11 mouse cellular contexts compared by ENCODE assay signal in genomic region chr17:47919826-47920225, GRCm38 (mm10). TPM values are rescaled to one million over a fixed set of nuclear protein-coding genes. Genes with fewer than 3 reads are reported as not detected.
DNase-seq lines count a peak whose midpoint lies in the region; ATAC-seq and TF ChIP-seq lines count a peak whose summit lies in the region.
"Had no signal": no experiment of that assay in that cellular context is flagged by ENCODE, and none has a peak within 500 bp of the region (broad histone marks: within the 10 kb centered on the region; RNA-seq: fewer than 3 reads in every experiment).

No protein-coding gene starts in this region.

- no peaks in the 10 kb centered on the region for H3K27me3 ChIP-seq in lung, embryonic 14.5 days (ENCODE audit: insufficient read depth, low read length)
- peaks cover 23% of the 10 kb centered on the region; the same call in 1 of the 2 replicates for H3K27me3 ChIP-seq in forebrain, embryonic 14.5 days (replicated peaks; ENCODE audit: control insufficient read depth, insufficient read depth, low read length)
- no peaks in the 10 kb centered on the region for H3K27me3 ChIP-seq in intestine, postnatal 0 days (replicated peaks; ENCODE audit: control insufficient read depth, insufficient read depth, low read length)
- no peaks in the 10 kb centered on the region for H3K27me3 ChIP-seq in stomach, embryonic 16.5 days (ENCODE audit: control insufficient read depth, insufficient read depth, low read length)

- no peak for ATAC-seq in lung, embryonic 14.5 days (ENCODE audit: insufficient read depth)
- no peak for ATAC-seq in forebrain, embryonic 14.5 days
- no peak for ATAC-seq in intestine, postnatal 0 days
- ATAC-seq in stomach, embryonic 16.5 days (ENCODE audit: insufficient read depth, low FRiP score): no peak

- H3K36me3 ChIP-seq in lung, embryonic 14.5 days (ENCODE audit: insufficient read depth): peaks cover 41% of the 10 kb centered on the region
- H3K36me3 ChIP-seq in forebrain, embryonic 14.5 days (ENCODE audit: control insufficient read depth, insufficient read depth, low read length): peaks cover 9% of the 10 kb centered on the region; the same call in 1 of the 2 replicates
- H3K36me3 ChIP-seq in intestine, postnatal 0 days (ENCODE audit: control insufficient read depth, insufficient read depth): peaks cover 5% of the 10 kb centered on the region; the same call in 1 of the 2 replicates
- no peaks in the 10 kb centered on the region for H3K36me3 ChIP-seq in stomach, embryonic 16.5 days (ENCODE audit: control insufficient read depth, insufficient read depth, low read length)

- TF ChIP-seq CTCF in lung, embryonic 14.5 days (IDR thresholded peaks at IDR 0.05; ENCODE audit: low read depth): no peak
- TF ChIP-seq CTCF in intestine, postnatal 0 days (IDR thresholded peaks at IDR 0.05; ENCODE audit: low read depth): no peak

- WGBS in lung, embryonic 14.5 days: 37% methylated on average over 5 of the region's 5 CpGs
- WGBS in forebrain, embryonic 14.5 days: 26% methylated on average over 5 of the region's 5 CpGs
- WGBS in intestine, postnatal 0 days: 42% methylated on average over 5 of the region's 5 CpGs
- 37% methylated on average over 5 of the region's 5 CpGs for WGBS in stomach, embryonic 16.5 days

- H3K9ac ChIP-seq in lung, embryonic 14.5 days: no peak overlapping the region
- peak overlapping the region; percentile 82; the same call in 1 of the 2 replicates for H3K9ac ChIP-seq in forebrain, embryonic 14.5 days (ENCODE audit: low read length)
- no peak overlapping the region for H3K9ac ChIP-seq in intestine, postnatal 0 days (ENCODE audit: low read depth, low read length)
- peak overlapping the region; percentile 44 for H3K9ac ChIP-seq in stomach, embryonic 16.5 days (ENCODE audit: low read length)

- H3K27ac ChIP-seq in lung, embryonic 14.5 days (ENCODE audit: low read depth): no peak overlapping the region
- H3K27ac ChIP-seq in forebrain, embryonic 14.5 days (ENCODE audit: low read depth, low read length): no peak overlapping the region
- H3K27ac ChIP-seq in intestine, postnatal 0 days (ENCODE audit: low read depth, low read length): 0 out of 2 replicates have a peak overlapping the region, but pooled peaks have one; percentile 15
- no peak overlapping the region for H3K27ac ChIP-seq in stomach, embryonic 16.5 days (ENCODE audit: low read length)
- H3K27ac ChIP-seq: gastrocnemius, adult 2 months had no signal

- H3K9me3 ChIP-seq in lung, embryonic 14.5 days (ENCODE audit: low read depth, low read length): no peaks in the 10 kb centered on the region
- H3K9me3 ChIP-seq in forebrain, embryonic 14.5 days (replicated peaks; ENCODE audit: control insufficient read depth, low read length): no peaks in the 10 kb centered on the region
- H3K9me3 ChIP-seq in intestine, postnatal 0 days (ENCODE audit: control insufficient read depth): no peaks in the 10 kb centered on the region
- H3K9me3 ChIP-seq in stomach, embryonic 16.5 days (replicated peaks; ENCODE audit: control insufficient read depth, low read length): no peaks in the 10 kb centered on the region

- H3K4me2 ChIP-seq in lung, embryonic 14.5 days: peak overlapping the region; percentile 93; the same call in 1 of the 2 replicates
- H3K4me2 ChIP-seq in forebrain, embryonic 14.5 days (ENCODE audit: low read length): peak overlapping the region; percentile 93
- no peak overlapping the region for H3K4me2 ChIP-seq in intestine, postnatal 0 days (replicated peaks; ENCODE audit: low read depth)
- no peak overlapping the region; the same call in 1 of the 2 replicates for H3K4me2 ChIP-seq in stomach, embryonic 16.5 days (ENCODE audit: low read depth, low read length)

- no peak overlapping the region for H3K4me3 ChIP-seq in lung, embryonic 14.5 days (ENCODE audit: low read depth, low read length)
- H3K4me3 ChIP-seq in forebrain, embryonic 14.5 days (ENCODE audit: low read depth, low read length): no peak overlapping the region; the same call in 1 of the 2 replicates
- H3K4me3 ChIP-seq in intestine, postnatal 0 days (ENCODE audit: low read depth, low read length): no peak overlapping the region
- no peak overlapping the region for H3K4me3 ChIP-seq in stomach, embryonic 16.5 days (replicated peaks; ENCODE audit: low read length)
- H3K4me3 ChIP-seq: gastrocnemius, adult 2 months had no signal

- DNase-seq in lung, embryonic 14.5 days: no peak
- no peak for DNase-seq in lung, postnatal 10 days
- DNase-seq in forebrain, embryonic 14.5 days (ENCODE audit: low spot score): no peak
- DNase-seq in gastrocnemius, postnatal 10 days: no peak
- no peak for DNase-seq in embryo, embryonic 10.5 days (ENCODE audit: low spot score)
- DNase-seq: cerebellum, postnatal 10 days; gastrocnemius, adult 2 months; kidney, postnatal 10 days; lung, adult 18-20 months had no signal

- H3K4me1 ChIP-seq in lung, embryonic 14.5 days (ENCODE audit: insufficient read depth): peaks cover 20% of the 10 kb centered on the region
- H3K4me1 ChIP-seq in forebrain, embryonic 14.5 days (ENCODE audit: control insufficient read depth, insufficient read depth, low read length): peaks cover 36% of the 10 kb centered on the region
- H3K4me1 ChIP-seq in intestine, postnatal 0 days (replicated peaks; ENCODE audit: control insufficient read depth, insufficient read depth, low read length): peaks cover 12% of the 10 kb centered on the region
- H3K4me1 ChIP-seq in stomach, embryonic 16.5 days (ENCODE audit: control insufficient read depth, insufficient read depth, low read length): peaks cover 44% of the 10 kb centered on the region

RNA-seq across cellular contexts. Expression of gene Foxp4, which starts 4.6 kb away (rescaled TPM):
- 37.2 and 42.2 TPM in 2 replicates for polyA plus RNA-seq in lung, embryonic 14.5 days (2014; fragmentation: Nextera tagmentation; extraction: Ambion mirVana)
- 20.3 and 29.9 TPM in 2 replicates for polyA plus RNA-seq in forebrain, embryonic 14.5 days (2014; fragmentation: Nextera tagmentation; extraction: Ambion mirVana)
- polyA plus RNA-seq in intestine, postnatal 0 days (2015; fragmentation: Nextera tagmentation; extraction: Ambion mirVana): 12.9 and 13.3 TPM in 2 replicates
- polyA plus RNA-seq in stomach, embryonic 16.5 days (2015; fragmentation: Nextera tagmentation; extraction: Ambion mirVana): 10.5 and 13.9 TPM in 2 replicates
- total RNA-seq in gastrocnemius, postnatal 10 days (2021): 10 to 100 TPM; 10.2 to 16.1 TPM

Comparison
In these comparisons a context has a peak if more than half of its experiments do, and no peak if none do; other contexts are left out.
1. H3K4me2 ChIP-seq: peak in lung, embryonic 14.5 days (single experiment) and forebrain, embryonic 14.5 days (single experiment); none in intestine, postnatal 0 days (single experiment) and stomach, embryonic 16.5 days (single experiment).
2. H3K9ac ChIP-seq: peak in forebrain, embryonic 14.5 days (single experiment) and stomach, embryonic 16.5 days (single experiment); none in lung, embryonic 14.5 days (single experiment) and intestine, postnatal 0 days (single experiment).